Mouse (Mus musculus) lung, postnatal 10 days (tissue): ENCODE measurements around the gene Ryr2.
"Not testable (repeated sequence)": the region's sequence is repeated elsewhere in the genome, so short reads cannot be mapped to it uniquely, and the experiment has no call there.

Experiments
- DNase-seq: peaks from one replicate; pipeline ENCODE4 v3.0.0; 2021

Gene Ryr2

DNA sequence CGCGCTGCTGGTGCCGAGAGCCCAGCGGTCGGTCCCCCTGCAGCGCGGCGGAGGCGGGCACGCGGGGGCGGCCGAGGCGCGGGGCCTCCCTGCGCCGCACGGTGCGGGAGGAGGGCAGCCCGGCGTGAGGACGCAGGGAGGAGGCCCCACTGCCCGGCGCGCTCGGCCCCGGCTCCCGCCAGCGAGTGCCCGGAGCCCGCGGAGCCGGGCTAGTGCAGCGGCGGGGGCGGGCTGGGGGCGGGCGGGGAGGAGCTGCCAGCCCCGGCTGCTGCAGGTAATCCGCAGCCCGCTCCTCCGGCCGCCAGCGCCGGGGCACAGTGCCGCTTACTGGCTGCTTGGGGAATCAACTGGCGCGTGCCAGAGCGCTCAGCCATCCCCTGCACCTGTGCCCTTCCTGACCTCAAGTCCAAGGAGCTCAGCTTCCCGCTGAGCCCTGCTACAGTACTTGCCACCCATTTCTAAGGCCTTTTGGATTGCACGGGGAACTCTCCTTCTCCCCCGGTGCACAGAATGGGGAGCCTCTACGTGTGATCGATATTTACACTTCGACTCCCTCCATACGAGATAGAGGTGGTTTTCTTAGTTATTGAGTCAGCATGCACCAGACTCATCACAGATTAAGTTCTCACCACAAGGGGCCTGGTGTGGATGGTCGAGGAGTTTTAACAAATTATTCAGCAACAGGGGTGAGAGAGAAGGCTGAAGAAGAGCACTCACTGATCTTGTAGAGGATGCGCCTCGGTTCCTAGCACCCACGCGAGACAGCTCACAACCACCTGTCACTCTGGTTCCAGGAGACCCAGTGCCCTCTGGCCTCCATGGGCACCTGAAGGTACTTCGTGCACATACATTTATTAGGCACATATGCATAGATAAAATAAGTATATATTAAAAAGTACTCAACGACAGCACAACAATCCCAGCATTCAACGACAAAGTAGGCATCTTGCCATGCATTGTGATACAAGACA, at the start of gene Ryr2:
Gene Ryr2, minus strand, starts transcription at position 284 of the 971 bp plus-strand sequence.
- peak; percentile 59 for DNase-seq

DNA sequence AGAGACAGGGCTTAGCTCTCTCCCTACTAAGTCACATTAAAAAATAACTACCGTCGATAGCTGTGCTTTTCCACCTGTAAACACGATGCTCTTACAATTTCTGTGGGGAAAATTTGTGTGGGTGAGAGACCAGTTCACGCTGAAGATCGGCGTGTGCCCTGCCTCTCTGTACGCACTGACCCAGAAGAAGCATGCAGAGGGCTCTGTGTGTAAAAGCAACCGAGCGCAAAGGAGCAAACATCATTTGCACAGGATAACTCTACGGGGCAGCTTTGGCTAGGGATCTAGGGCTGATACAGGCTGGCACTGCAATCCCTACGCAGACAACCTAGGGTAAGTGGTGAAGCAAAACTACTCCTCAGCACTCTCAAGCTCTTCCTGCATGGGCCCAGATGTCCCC, 47.2 kb upstream of the Ryr2 start:
- no peak for DNase-seq

DNA sequence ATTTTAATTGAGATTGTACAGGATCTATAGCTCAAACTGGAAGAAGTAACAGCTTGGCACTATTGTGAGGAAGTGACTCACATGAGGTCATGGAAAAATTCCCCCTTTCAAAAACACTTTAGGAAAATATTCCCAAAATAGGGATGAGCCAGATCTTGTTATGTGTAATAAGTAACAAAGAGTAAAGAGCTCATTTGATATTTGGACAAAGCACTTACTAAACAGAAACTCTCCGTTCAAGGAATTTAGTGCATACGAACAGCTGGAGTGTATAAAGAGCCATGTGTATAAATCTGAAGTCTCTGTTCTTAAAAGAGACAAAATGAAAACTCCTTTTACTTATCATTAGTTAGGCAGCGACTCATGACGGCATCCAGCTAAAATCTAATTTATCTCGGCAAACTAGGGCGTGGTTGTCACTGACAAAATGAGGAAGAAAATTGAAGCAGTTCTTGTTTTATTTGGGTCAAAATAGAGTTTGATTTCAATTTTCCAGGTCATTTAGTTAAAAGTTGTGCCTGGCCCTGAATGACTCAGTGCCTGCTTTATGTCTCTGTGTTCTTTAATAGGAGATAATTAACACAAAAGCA, 40.3 kb upstream of the Ryr2 start:
- no peak for DNase-seq

DNA sequence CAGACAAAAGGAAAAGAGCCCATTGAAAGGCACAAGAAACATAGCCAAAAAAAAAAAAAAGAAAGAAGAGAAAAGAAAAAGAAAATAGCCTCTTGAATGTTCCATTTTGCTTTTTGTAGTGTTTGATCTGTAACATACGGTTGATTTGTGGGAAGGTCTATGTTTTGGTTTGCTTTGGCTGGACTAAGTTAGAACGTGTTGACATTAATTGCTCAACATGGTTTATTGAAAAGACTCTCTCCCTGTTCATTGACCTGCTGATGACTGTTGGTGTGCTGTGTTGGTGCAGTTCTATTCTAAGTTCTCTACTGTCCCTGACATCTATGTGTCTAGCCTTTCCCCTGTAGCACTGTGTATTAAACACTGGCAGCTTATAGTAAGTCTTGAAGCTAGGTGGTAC, 39.7 kb upstream of the Ryr2 start:
- no peak for DNase-seq

DNA sequence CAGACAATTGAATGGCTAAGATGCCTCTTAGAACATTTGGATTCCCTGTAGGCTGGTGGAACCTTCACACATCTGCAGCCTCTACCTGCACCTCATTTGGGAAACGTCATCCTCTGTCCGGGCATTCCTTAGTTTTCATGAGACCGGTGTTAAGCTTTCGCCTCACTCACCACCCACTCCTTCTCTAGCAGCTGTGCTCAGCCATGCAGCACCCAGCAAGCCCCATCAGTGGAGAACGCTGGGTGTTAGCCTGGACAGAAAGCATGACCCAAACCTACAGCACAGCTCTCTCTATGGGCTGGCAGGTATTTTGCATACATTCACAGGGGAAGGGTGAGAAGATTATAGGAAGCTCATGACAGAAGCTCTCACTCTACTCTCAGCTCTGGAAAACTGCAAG, 36.6 kb upstream of the Ryr2 start:
- no peak for DNase-seq

DNA sequence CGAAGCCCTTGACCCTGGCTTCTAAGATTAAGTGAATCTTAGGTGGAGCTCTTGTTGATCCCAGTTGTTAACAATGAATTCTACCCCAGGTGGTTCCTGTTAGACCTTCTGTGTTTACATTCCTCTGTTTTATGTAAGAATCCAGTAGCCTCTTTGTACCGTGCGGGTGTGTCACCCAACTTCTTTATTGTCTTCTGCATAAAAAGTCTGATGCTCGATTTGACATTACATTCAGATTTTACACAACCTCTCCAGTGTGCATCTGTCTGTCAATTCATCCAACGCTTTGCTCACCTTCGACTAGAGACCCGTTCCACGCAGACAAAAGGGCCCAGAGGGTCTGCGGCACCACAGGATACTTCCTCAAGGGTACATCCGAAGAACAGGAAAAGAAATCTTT, 29.7 kb upstream of the Ryr2 start:
- not testable (repeated sequence) for DNase-seq

DNA sequence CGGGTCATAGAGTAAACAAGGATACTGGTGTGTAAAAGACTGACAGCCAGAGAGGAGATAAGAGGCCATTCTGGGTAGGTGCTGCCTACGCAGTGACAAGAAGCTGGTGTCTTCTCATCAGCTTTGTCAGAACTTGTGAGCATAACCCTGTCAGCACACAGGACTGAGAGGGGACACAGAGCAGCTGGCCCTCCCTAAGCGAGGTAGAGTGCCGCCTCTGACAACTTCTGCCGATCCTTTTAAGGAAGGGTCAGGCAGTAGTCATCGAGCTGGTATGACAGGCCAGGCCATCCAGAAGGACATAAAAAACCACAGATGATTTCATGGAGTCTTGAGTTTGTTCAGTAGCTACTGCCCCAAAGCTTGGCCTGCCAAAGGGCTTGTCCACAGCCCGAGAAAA, 26.8 kb upstream of the Ryr2 start:
- DNase-seq: peak; percentile 45

GRCm38 (mm10) chr13:12132160-12132710, 25.5 kb upstream of the Ryr2 start:
- no peak for DNase-seq

- no peak for DNase-seq
Observed at GRCm38 (mm10) chr13:12129121-12129520, 22.4 kb upstream of the Ryr2 start.

GRCm38 (mm10) chr13:12126099-12126498, 19.4 kb upstream of the Ryr2 start:
- no peak for DNase-seq

GRCm38 (mm10) chr13:12124940-12125540, 18.3 kb upstream of the Ryr2 start:
- DNase-seq: peak; percentile 75

- DNase-seq: no peak
Observed at GRCm38 (mm10) chr13:12115551-12115950, 8.8 kb upstream of the Ryr2 start.

DNA sequence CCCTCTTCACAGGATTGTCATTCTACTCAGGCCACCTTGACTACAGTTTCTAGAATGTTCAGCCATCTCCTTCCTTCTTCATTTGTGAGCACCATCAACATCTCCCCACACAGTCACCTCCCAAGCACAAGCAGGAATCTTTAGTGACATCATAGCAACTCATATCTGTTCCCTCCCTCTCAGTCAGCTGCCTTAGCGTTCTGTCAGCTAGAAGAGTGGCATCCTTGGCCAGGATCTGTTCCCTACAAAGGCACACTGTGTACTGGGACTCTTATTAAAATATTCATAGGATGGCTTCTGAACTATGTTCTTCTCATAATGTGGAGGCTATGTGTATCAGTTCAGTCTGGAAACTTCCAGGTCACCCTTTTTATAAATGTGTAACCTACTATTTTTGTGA, 8.1 kb upstream of the Ryr2 start:
- DNase-seq: no peak

GRCm38 (mm10) chr13:12108955-12109354, 2.2 kb upstream of the Ryr2 start:
- no peak for DNase-seq

- DNase-seq: peak; percentile 19
Observed at GRCm38 (mm10) chr13:12105830-12106628, 716 bp downstream of the Ryr2 start.

- peak; percentile 10 for DNase-seq
Observed at GRCm38 (mm10) chr13:12105231-12105829, 1.4 kb downstream of the Ryr2 start.

- DNase-seq: no peak
Observed at GRCm38 (mm10) chr13:12104318-12104717, 2.4 kb downstream of the Ryr2 start.

DNA sequence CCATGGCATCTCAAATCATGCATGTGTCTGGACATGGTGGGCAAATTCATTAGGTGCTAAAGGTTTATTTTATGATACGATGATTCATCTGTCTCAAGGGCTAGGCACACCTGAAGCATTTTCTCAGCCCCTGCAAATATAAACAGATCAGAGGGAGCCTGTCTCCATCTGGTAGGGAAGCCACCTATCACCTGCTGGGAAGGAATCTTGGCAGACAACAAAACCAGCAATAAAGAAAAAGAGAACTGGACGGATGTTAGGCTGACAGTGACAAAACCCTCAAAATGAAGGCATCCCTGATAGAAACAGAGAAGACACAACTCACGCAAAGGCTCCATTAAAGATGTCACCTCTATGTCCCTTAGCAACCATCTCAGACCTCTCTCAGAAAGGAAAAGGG, 3.7 kb downstream of the Ryr2 start:
- no peak for DNase-seq

- no peak for DNase-seq
Observed at GRCm38 (mm10) chr13:12099446-12099845, 7.3 kb downstream of the Ryr2 start.

- no peak for DNase-seq
Observed at GRCm38 (mm10) chr13:12098981-12099380, 7.8 kb downstream of the Ryr2 start.

GRCm38 (mm10) chr13:12096382-12096932, 10.3 kb downstream of the Ryr2 start:
- no peak for DNase-seq

DNA sequence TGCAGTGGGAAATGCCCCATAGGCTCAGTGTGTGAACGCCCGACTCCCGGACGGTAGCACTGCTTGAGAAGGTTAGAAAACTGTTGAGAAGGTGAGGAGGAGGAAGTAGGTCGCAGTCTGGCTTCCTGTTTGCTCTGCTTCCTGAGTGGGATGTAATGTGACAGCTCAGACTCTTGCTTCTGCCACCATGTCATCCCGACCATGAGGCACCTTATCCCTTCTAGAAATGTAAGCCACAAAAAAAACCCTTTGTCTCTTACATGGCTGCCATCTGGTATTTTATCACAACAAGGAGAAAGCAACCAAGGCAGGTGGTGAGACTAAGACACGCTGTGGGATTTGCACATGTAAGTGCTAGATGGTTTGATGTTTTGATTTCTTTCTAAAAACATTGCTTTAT, 12.2 kb downstream of the Ryr2 start:
- no peak for DNase-seq
